Mouse (Mus musculus) ES-Bruce4 (cell line): ENCODE results near the gene Sbk2.

Source experiments
- CTCF ChIP-seq: IDR thresholded peaks from one replicate; pipeline ENCODE4 v1.8.1; 2011; ENCODE audit warnings: low read depth, low read length
- EP300 ChIP-seq: IDR thresholded peaks from 2 replicates; pipeline ENCODE4 v1.6.1; 2011; ENCODE audit warnings: low read depth, low read length; ENCODE audit not compliant: insufficient read depth

DNA sequence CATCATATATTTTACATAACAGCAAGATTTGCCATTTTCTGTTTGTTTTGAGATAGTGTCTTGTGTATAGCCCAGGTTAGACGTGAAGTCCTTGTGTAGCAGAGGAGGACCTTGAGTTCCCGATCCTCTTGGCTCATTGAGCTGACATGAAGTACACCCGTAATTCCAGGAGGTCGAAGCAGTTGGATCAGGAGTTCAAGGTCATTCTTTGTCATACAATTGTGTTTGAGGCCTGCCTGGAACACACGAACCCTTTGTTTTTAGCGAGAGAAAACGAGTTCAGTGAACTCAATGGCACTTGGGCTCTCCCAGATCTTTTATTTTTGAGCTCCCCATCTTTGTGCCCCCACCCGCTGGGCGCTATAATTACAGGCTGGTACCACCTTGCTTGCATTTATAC lies 61.8 kb downstream of the Sbk2 start:
- TF ChIP-seq CTCF (no peak), EP300 (peak; percentile 54; the same call in 1 of the 2 replicates)
